Mouse (Mus musculus): Measurements from ENCODE around the gene Fmo4. TPM values are rescaled to one million over a fixed set of nuclear protein-coding genes. Genes with fewer than 3 reads are reported as not detected.

Fmo4 gene
- polyA plus RNA-seq (2016; fragmentation: Nextera tagmentation; extraction: Ambion mirVana) = 0.20 and 0.41 TPM in 2 replicates

DNA sequence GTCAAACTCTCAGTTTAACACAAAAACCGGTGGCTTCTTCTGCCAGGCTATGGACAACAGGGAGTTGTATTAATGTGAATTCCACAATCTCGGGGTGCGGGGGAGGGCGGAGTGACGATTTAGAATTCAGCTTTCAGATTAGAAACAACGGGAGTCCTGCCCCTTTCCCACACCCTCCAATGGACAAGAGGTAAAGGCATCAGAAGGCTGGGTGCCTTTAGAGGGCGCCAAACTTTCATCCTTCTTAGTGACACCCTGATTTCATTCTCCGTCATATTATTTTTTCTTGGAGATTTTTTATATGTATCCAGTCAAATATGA, at the start of gene Fmo4:
Gene Fmo4 (minus strand): TSS at position 137 of the 321 bp plus-strand sequence.
- no peak for ATAC-seq (ENCODE audit: insufficient number of reproducible peaks, insufficient read depth, low FRiP score, low TSS enrichment, low read depth)
- Histone ChIP-seq H3K4me1 (replicated peaks) (peaks cover 5% of the 10 kb centered on the region), H3K36me3 (no peaks in the 10 kb centered on the region), H3K9ac (replicated peaks) (no peak within 1 kb of the TSS), H3K9me3 (no peaks in the 10 kb centered on the region), H3K4me2 (no peak within 1 kb of the TSS), H3K27me3 (no peaks in the 10 kb centered on the region), H3K4me3 (replicated peaks) (no peak within 1 kb of the TSS), H3K27ac (no peak within 1 kb of the TSS)
- WGBS = 56% methylated on average over 8 of the region's 8 CpGs

DNA sequence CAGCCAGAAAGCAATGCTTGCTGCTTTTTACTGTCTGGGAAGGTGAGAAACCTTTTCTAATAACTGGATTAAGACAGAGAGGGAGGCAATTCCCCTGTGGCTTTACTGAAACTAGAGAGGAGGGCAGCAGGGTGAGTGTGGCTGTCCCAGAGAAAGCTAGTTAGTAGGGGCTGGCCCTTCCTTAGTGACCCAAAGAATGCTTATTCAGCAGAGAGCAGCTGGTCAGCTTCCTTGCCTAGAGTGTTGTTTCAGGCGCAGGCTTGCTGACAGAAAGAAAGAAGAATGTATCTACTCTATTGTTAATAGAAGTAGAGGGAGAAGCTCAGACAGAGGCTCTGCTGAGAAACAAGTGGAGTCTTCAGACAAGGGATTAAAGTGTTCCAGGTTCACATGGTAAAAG, 48.6 kb upstream of the Fmo4 start:
- Histone ChIP-seq H3K27ac (0 out of 2 replicates have a peak overlapping the region, but pooled peaks have one; percentile 35), H3K4me3 (replicated peaks) (no peak overlapping the region), H3K4me1 (replicated peaks) (peaks cover 51% of the 10 kb centered on the region), H3K9me3 (no peaks in the 10 kb centered on the region), H3K27me3 (no peaks in the 10 kb centered on the region), H3K4me2 (no peak overlapping the region), H3K36me3 (no peaks in the 10 kb centered on the region), H3K9ac (replicated peaks) (no peak overlapping the region)
- 52% methylated on average over 1 of the region's 1 CpGs for whole genome bisulfite sequencing
- no peak for ATAC-seq (ENCODE audit: insufficient number of reproducible peaks, insufficient read depth, low FRiP score, low TSS enrichment, low read depth)

DNA sequence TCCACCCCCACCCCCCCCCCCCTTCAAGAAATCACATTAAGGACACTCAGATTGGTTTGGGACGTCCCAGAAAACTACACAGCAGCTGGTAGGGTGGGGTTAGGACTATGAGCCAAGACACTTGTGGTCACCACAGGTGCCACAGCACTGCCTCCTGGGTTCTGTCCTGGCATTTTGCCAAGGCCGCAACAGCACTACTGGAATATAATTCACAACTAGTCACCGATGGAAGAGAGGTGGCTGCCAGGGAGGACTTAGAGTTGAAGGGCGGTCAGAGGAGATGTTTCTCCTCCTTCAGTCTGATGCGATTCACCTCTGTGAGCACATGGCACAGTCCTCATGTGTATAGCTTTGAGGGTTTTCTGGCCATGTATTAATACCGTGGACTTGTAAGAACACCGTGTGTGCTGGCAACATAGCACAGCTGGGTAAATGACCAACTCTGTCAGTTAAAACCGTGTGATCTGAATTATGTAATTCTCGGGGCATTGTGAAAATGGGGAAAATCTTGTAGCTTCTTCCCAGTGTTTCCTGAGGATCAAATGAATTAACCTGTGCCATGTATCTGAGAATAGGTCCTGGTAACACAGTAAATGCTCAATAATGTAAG, 46.3 kb upstream of the Fmo4 start:
- 0 out of 2 replicates have a peak overlapping the region, but pooled peaks have one; percentile 25 for H3K27ac ChIP-seq
- H3K27me3 ChIP-seq = no peaks in the 10 kb centered on the region
- no peaks in the 10 kb centered on the region for H3K36me3 ChIP-seq
- no peak overlapping the region for H3K9ac ChIP-seq (replicated peaks)
- WGBS = 77% methylated on average over 9 of the region's 9 CpGs
- no peaks in the 10 kb centered on the region for H3K9me3 ChIP-seq
- ATAC-seq (ENCODE audit: insufficient number of reproducible peaks, insufficient read depth, low FRiP score, low TSS enrichment, low read depth) = no peak
- H3K4me3 ChIP-seq (replicated peaks) = no peak overlapping the region
- peaks cover 40% of the 10 kb centered on the region for H3K4me1 ChIP-seq (replicated peaks)
- no peak overlapping the region for H3K4me2 ChIP-seq

DNA sequence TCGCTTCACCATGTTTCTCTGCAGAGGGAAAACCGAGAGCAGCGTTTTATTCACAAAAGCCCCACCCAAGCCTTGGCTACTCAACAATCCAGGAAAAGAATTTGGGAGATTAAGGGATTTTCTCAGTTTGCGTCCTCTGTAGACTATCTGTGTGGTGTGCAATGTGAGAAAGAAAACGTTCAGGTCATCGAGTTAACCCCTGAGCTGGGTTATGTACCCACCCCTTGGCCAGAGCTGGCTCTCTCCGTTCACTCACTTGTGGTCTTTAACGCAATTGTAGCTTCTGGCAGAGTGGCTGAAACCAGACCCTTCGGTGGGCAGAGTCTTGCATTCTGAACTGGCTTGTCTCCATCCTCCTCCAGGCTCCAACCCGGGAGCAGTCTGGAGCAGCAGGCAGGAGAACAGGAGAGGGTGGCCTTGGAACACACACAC, 45.8 kb upstream of the Fmo4 start:
- Histone ChIP-seq H3K27me3 (no peaks in the 10 kb centered on the region), H3K27ac (0 out of 2 replicates have a peak overlapping the region, but pooled peaks have one; percentile 25), H3K9me3 (no peaks in the 10 kb centered on the region), H3K4me1 (replicated peaks) (peaks cover 36% of the 10 kb centered on the region), H3K4me2 (no peak overlapping the region), H3K9ac (replicated peaks) (no peak overlapping the region), H3K4me3 (replicated peaks) (no peak overlapping the region), H3K36me3 (no peaks in the 10 kb centered on the region)
- 50% methylated on average over 10 of the region's 10 CpGs for WGBS
- ATAC-seq (ENCODE audit: insufficient number of reproducible peaks, insufficient read depth, low FRiP score, low TSS enrichment, low read depth) = no peak

DNA sequence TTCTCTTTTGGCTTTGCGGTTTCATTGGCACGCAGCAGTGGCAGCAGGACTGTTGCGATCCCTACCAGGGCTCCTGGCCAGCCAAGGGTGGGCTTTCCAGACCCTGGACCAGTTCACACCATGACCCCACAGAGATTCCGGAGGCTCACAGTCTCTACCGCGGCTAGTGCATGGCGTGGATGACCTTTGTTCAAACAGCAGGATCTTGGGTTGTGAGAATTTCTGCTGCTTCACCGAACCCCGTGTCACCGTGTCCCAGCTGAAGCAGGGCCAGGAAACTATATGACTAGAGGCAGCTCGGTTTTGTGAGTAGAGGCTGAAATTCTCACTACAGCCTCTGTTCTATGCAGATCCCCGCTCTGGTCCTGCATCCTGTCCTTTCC, 45.0 kb upstream of the Fmo4 start:
- Histone ChIP-seq H3K9me3 (no peaks in the 10 kb centered on the region), H3K27ac (peak overlapping the region; percentile 69), H3K4me3 (replicated peaks) (no peak overlapping the region), H3K4me2 (peak overlapping the region; percentile 17; the same call in 1 of the 2 replicates), H3K4me1 (replicated peaks) (peaks cover 37% of the 10 kb centered on the region), H3K9ac (replicated peaks) (0 out of 2 replicates have a peak overlapping the region, but pooled peaks have one; percentile 31), H3K27me3 (no peaks in the 10 kb centered on the region), H3K36me3 (no peaks in the 10 kb centered on the region)
- WGBS = 79% methylated on average over 12 of the region's 12 CpGs
- no peak for ATAC-seq (ENCODE audit: insufficient number of reproducible peaks, insufficient read depth, low FRiP score, low TSS enrichment, low read depth)

DNA sequence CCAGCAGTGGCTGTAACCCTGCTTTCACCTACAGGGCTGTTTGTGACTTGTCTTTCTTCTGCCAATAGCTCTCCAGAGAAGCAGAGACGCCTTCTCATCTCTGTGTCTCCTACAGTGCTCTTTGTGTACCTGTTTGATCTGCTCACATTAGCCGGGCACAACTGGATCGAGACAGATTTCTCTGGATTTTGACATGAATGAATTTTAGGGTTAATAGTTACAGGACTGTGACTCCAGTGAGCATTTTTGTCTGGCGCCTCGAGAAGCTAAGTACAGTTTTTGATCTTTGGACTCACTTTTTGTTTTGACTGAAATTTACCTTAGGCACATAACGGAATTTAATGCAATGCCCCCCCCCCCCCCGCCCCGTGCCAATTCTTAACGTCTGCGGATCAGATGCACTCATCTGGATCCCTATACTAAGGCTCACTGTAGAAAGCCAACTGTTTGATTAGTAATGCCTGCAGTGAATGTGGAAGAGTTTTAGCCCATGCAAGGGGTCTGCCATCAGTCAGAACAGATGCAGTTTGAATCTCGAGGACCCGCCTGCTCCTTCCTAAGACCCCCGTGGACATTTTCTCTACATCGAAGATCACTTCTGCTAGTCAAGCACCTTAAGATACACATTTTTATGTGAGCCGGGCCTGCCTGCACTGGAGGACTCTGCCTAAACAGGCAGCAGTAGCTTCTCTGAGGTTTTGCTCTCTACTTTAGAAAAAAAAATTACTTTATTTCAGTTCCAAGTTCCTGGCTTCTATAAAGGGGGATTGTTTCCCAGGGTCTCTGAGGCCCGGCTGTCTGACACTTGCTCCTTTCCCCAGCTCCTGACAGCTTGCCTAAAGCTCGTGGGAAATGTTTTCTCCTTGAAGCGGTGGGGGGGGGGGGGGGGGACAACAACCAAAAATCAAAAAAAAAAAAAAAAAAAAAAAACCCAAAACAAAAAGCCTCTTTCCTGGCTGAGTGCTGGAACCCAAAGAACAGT, 44.3 kb upstream of the Fmo4 start:
- Histone ChIP-seq H3K4me1 (replicated peaks) (peaks cover 43% of the 10 kb centered on the region), H3K9me3 (no peaks in the 10 kb centered on the region), H3K4me2 (peak overlapping the region; percentile 17; the same call in 1 of the 2 replicates), H3K36me3 (no peaks in the 10 kb centered on the region), H3K27me3 (no peaks in the 10 kb centered on the region), H3K27ac (peak overlapping the region; percentile 69), H3K4me3 (replicated peaks) (no peak overlapping the region), H3K9ac (replicated peaks) (no peak overlapping the region)
- ATAC-seq (ENCODE audit: insufficient number of reproducible peaks, insufficient read depth, low FRiP score, low TSS enrichment, low read depth) = no peak
- WGBS = 67% methylated on average over 17 of the region's 18 CpGs

- Histone ChIP-seq H3K4me2 (no peak overlapping the region), H3K27me3 (no peaks in the 10 kb centered on the region), H3K4me1 (replicated peaks) (peaks cover 23% of the 10 kb centered on the region), H3K9me3 (no peaks in the 10 kb centered on the region), H3K27ac (no peak overlapping the region), H3K9ac (replicated peaks) (no peak overlapping the region), H3K4me3 (replicated peaks) (no peak overlapping the region), H3K36me3 (no peaks in the 10 kb centered on the region)
- WGBS = 74% methylated on average over 3 of the region's 3 CpGs
- ATAC-seq (ENCODE audit: insufficient number of reproducible peaks, insufficient read depth, low FRiP score, low TSS enrichment, low read depth) = no peak
Measured at GRCm38 (mm10) chr1:162853812-162854482, 40.2 kb upstream of the Fmo4 start.

DNA sequence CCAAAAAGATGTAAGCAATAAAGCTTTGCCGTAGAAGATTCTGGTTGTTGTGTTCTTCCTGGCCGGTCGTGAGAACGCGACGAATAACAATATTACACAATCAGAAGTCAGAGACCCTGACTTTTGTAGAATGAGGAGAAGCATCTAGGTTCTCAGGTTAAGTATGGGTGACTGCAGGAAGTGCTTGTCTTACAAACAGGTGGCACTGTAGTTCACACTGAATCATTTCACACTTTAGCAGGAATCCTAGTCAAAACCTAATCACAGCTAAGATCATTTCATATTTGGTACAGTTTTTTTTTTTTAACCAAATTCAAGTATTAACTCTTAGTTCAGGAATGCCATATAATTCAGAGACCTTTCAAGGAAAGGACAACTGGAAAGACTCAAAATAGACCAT, 33.8 kb upstream of the Fmo4 start:
- no peaks in the 10 kb centered on the region for H3K9me3 ChIP-seq
- ATAC-seq (ENCODE audit: insufficient number of reproducible peaks, insufficient read depth, low FRiP score, low TSS enrichment, low read depth) = no peak
- H3K4me1 ChIP-seq (replicated peaks) = no peaks in the 10 kb centered on the region
- H3K36me3 ChIP-seq = no peaks in the 10 kb centered on the region
- 98% methylated on average over 6 of the region's 6 CpGs for WGBS
- H3K4me3 ChIP-seq (replicated peaks) = no peak overlapping the region
- no peak overlapping the region for H3K9ac ChIP-seq (replicated peaks)
- H3K27ac ChIP-seq = no peak overlapping the region
- H3K27me3 ChIP-seq = no peaks in the 10 kb centered on the region
- H3K4me2 ChIP-seq = no peak overlapping the region

GRCm38 (mm10) chr1:162840211-162840610, 26.4 kb upstream of the Fmo4 start:
- Histone ChIP-seq H3K27me3 (no peaks in the 10 kb centered on the region), H3K4me1 (replicated peaks) (no peaks in the 10 kb centered on the region), H3K9me3 (no peaks in the 10 kb centered on the region), H3K27ac (no peak overlapping the region), H3K4me3 (replicated peaks) (no peak overlapping the region), H3K4me2 (no peak overlapping the region), H3K9ac (replicated peaks) (no peak overlapping the region), H3K36me3 (no peaks in the 10 kb centered on the region)
- ATAC-seq (ENCODE audit: insufficient number of reproducible peaks, insufficient read depth, low FRiP score, low TSS enrichment, low read depth) = no peak
- WGBS = 94% methylated on average over 9 of the region's 9 CpGs

- H3K4me1 ChIP-seq (replicated peaks) = no peaks in the 10 kb centered on the region
- no peaks in the 10 kb centered on the region for H3K36me3 ChIP-seq
- no peak overlapping the region for H3K4me2 ChIP-seq
- no peak overlapping the region for H3K4me3 ChIP-seq (replicated peaks)
- H3K27me3 ChIP-seq = no peaks in the 10 kb centered on the region
- H3K27ac ChIP-seq = no peak overlapping the region
- H3K9ac ChIP-seq (replicated peaks) = no peak overlapping the region
- no peak for ATAC-seq (ENCODE audit: insufficient number of reproducible peaks, insufficient read depth, low FRiP score, low TSS enrichment, low read depth)
- 93% methylated on average over 6 of the region's 6 CpGs for whole genome bisulfite sequencing
- no peaks in the 10 kb centered on the region for H3K9me3 ChIP-seq
Measured at GRCm38 (mm10) chr1:162838976-162839375, 25.2 kb upstream of the Fmo4 start.

GRCm38 (mm10) chr1:162834342-162834741, 20.6 kb upstream of the Fmo4 start:
- Histone ChIP-seq H3K9ac (replicated peaks) (no peak overlapping the region), H3K4me3 (replicated peaks) (no peak overlapping the region), H3K4me1 (replicated peaks) (peaks cover 12% of the 10 kb centered on the region; the same call in 1 of the 2 replicates), H3K4me2 (no peak overlapping the region), H3K36me3 (no peaks in the 10 kb centered on the region), H3K9me3 (no peaks in the 10 kb centered on the region), H3K27ac (no peak overlapping the region), H3K27me3 (no peaks in the 10 kb centered on the region)
- no peak for ATAC-seq (ENCODE audit: insufficient number of reproducible peaks, insufficient read depth, low FRiP score, low TSS enrichment, low read depth)
- WGBS = 55% methylated on average over 5 of the region's 5 CpGs
